8 mouse cellular contexts compared by ENCODE assay signal in the genomic region with DNA sequence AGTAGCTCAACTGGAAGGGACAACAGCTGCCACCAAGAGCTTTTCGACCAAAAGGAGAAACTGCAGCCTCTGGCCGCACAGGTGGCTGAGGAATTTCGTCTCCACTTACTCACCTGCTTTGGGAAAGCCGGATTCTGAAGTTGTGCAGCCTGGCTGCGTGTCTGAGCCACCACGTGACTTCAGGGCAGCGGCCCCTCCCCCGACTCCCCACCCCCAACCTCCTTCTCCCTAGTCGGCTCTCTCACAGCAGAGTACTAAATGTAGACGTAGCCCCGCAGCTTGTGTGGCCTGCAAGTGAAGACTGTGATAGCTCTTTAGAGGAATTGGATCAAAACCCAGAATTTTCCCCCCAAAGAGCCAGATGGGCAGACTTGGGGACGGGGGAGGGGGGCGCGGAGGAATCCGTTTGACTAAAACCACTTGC. TPM values are rescaled to one million over a fixed set of nuclear protein-coding genes. Genes with fewer than 3 reads are reported as not detected.
DNase-seq lines count a peak whose midpoint lies in the region; ATAC-seq lines count a peak whose summit lies in the region.

No protein-coding gene starts in this region.

- H3K4me1 ChIP-seq in forebrain, embryonic 14.5 days (ENCODE audit: control insufficient read depth, insufficient read depth, low read length), result peaks cover 44% of the 10 kb centered on the region

- ATAC-seq in forebrain, embryonic 14.5 days, result 0 out of 2 replicates have a peak, but pooled peaks have one; percentile 15
- no peak for ATAC-seq in inflammation-experienced regulatory T-cells, adult 6 months

- peak overlapping the region; percentile 65 for H3K4me3 ChIP-seq in forebrain, embryonic 14.5 days (ENCODE audit: low read depth, low read length)

- peak; percentile 19 for DNase-seq in adrenal gland, postnatal 14 days
- no peak for DNase-seq in adrenal gland, adult 18-20 months (ENCODE audit: low spot score in 2 of 2)
- DNase-seq in forebrain, embryonic 14.5 days (ENCODE audit: low spot score), result peak; percentile 67
- peak; percentile 44 to 62 for DNase-seq in kidney, postnatal 4 days
- DNase-seq in neural tube, embryonic 10.5 days (ENCODE audit: extremely low spot score, low spot score), result peak; percentile 72
- DNase-seq in testis, postnatal 10 days (ENCODE audit: low spot score), result no peak
- DNase-seq in urinary bladder, postnatal 4 days (ENCODE audit: low spot score in 2 of 2), result no peak

- 3% methylated on average over 15 of the region's 15 CpGs for WGBS in forebrain, embryonic 14.5 days

- peak overlapping the region; percentile 85 for H3K27ac ChIP-seq in forebrain, embryonic 14.5 days (ENCODE audit: low read depth, low read length)

- H3K36me3 ChIP-seq in forebrain, embryonic 14.5 days (ENCODE audit: control insufficient read depth, insufficient read depth, low read length), result no peaks in the 10 kb centered on the region

- peak overlapping the region; percentile 88 for H3K4me2 ChIP-seq in forebrain, embryonic 14.5 days (ENCODE audit: low read length)

- no peaks in the 10 kb centered on the region for H3K27me3 ChIP-seq in forebrain, embryonic 14.5 days (replicated peaks; ENCODE audit: control insufficient read depth, insufficient read depth, low read length)

- no peaks in the 10 kb centered on the region for H3K9me3 ChIP-seq in forebrain, embryonic 14.5 days (replicated peaks; ENCODE audit: control insufficient read depth, low read length)

- peak overlapping the region; percentile 90 for H3K9ac ChIP-seq in forebrain, embryonic 14.5 days (ENCODE audit: low read length)

RNA-seq across cellular contexts. Expression of a gene that starts 14.6 kb away (rescaled TPM):
- total RNA-seq in adrenal gland, postnatal 14 days (2021), result 10.0 and 14.0 TPM in 2 replicates
- total RNA-seq in adrenal gland, adult 18-20 months (2021), result 10 to 100 TPM in 1 of 2 experiments, 1 to 10 TPM in 1; 8.1 to 12.1 TPM
- polyA plus RNA-seq in forebrain, embryonic 14.5 days (2014; fragmentation: Nextera tagmentation; extraction: Ambion mirVana), result 20.6 and 23.6 TPM in 2 replicates
- not detected for polyA plus RNA-seq in inflammation-experienced regulatory T-cells, adult 6 months (2017; shearing (Covaris generic))

Comparison
In these comparisons a context has a peak if more than half of its experiments do, and no peak if none do; other contexts are left out.
1. DNase-seq: peak in adrenal gland, postnatal 14 days (single experiment), forebrain, embryonic 14.5 days (single experiment), kidney, postnatal 4 days (2 of 2) and neural tube, embryonic 10.5 days (single experiment); none in adrenal gland, adult 18-20 months (0 of 2), testis, postnatal 10 days (single experiment) and urinary bladder, postnatal 4 days (0 of 2).